23 mouse cellular contexts compared by ENCODE assay signal in the genomic region with DNA sequence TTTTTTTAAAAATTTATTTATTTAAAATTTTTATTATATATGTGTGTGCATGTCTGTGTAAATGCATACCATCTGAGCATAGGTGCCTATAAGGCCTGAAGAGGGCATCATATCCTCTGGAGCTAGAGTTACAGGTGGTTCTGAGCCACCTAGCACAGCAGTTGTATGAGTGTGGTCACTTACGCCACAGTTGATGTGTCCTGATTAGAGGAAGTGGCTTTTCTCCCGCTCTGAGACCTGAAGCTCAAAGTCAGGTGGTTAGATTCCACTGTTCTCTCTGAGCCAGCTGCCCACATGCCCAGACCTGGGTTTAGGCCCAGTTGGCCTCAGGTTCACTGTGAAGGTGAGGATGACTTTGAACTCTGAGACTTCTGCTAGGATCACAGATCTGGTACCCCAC. TPM values are rescaled to one million over a fixed set of nuclear protein-coding genes. Genes with fewer than 3 reads are reported as not detected.
DNase-seq lines count a peak whose midpoint lies in the region; ATAC-seq and TF ChIP-seq lines count a peak whose summit lies in the region.
"Had no signal": no experiment of that assay in that cellular context is flagged by ENCODE, and none has a peak within 500 bp of the region (broad histone marks: within the 10 kb centered on the region; RNA-seq: fewer than 3 reads in every experiment).

No protein-coding gene starts in this region.

- no peak overlapping the region for H3K27ac ChIP-seq in liver, postnatal 0 days (ENCODE audit: low read depth)
- H3K27ac ChIP-seq: embryonic facial prominence, embryonic 10.5 days; forebrain, embryonic 13.5 days; gastrocnemius, adult 2 months; heart, adult 2 months; hindbrain, embryonic 15.5 days had no signal

- TF ChIP-seq CTCF in liver, postnatal 0 days (IDR thresholded peaks at IDR 0.05; ENCODE audit: low read depth) = 0 out of 2 replicates have a peak, but pooled peaks have one; percentile 6

- intact Hi-C loops in left cerebral cortex, postnatal 14 days (cut with DNase I) = no loop called here

- 65% methylated on average over 2 of the region's 2 CpGs for WGBS in liver, postnatal 0 days (ENCODE audit: insufficient replicate concordance)

- no peak overlapping the region for H3K9ac ChIP-seq in liver, postnatal 0 days (replicated peaks)
- H3K9ac ChIP-seq: forebrain, embryonic 13.5 days; forebrain, postnatal 0 days; heart, embryonic 12.5 days; hindbrain, embryonic 15.5 days had no signal

- peaks cover 3% of the 10 kb centered on the region; the same call in 1 of the 2 replicates for H3K4me1 ChIP-seq in liver, postnatal 0 days (ENCODE audit: insufficient read depth)
- H3K4me1 ChIP-seq: embryonic facial prominence, embryonic 10.5 days; forebrain, embryonic 13.5 days; hindbrain, embryonic 15.5 days had no signal

- H3K9me3 ChIP-seq in liver, postnatal 0 days (ENCODE audit: low read length) = no peaks in the 10 kb centered on the region
- H3K9me3 ChIP-seq: embryonic facial prominence, embryonic 10.5 days; forebrain, embryonic 13.5 days; G1E; heart, embryonic 12.5 days; hindbrain, embryonic 15.5 days had no signal

- peak; percentile 60 for ATAC-seq in granulocyte monocyte progenitor cell, adult 5-6 weeks (replicated peaks; ENCODE audit: poor library complexity, severe bottlenecking)
- ATAC-seq in liver, postnatal 0 days = no peak
- ATAC-seq: CD4-positive, CD25-positive, alpha-beta regulatory T cell, adult 4 months; forebrain, embryonic 13.5 days; forebrain, postnatal 0 days; intestine, embryonic 16.5 days had no signal

- H3K4me3 ChIP-seq in liver, postnatal 0 days (ENCODE audit: low read depth, low read length) = no peak overlapping the region
- H3K4me3 ChIP-seq: embryonic facial prominence, embryonic 10.5 days; forebrain, embryonic 13.5 days; gastrocnemius, adult 2 months; heart, adult 2 months; heart, embryonic 12.5 days; hindbrain, embryonic 15.5 days had no signal

- no peaks in the 10 kb centered on the region for H3K27me3 ChIP-seq in liver, postnatal 0 days (ENCODE audit: insufficient read depth, low read length)
- H3K27me3 ChIP-seq: forebrain, embryonic 13.5 days; heart, embryonic 12.5 days; hindbrain, embryonic 15.5 days had no signal

- TF ChIP-seq EP300 in liver, postnatal 0 days (IDR thresholded peaks at IDR 0.05; ENCODE audit: low read depth) = no peak

- H3K4me2 ChIP-seq in liver, postnatal 0 days (ENCODE audit: low read depth, low read length) = no peak overlapping the region
- H3K4me2 ChIP-seq: forebrain, embryonic 13.5 days; heart, embryonic 12.5 days; hindbrain, embryonic 15.5 days had no signal

- H3K36me3 ChIP-seq in liver, postnatal 0 days (replicated peaks; ENCODE audit: insufficient read depth, low read length) = peaks cover 75% of the 10 kb centered on the region

- DNase-seq in cerebellum, adult 9-11 months = peak; percentile 20
- DNase-seq in cerebellum, adult 8-10 months = no peak
- peak; percentile 56 for DNase-seq in 416B (ENCODE audit: low read depth)
- DNase-seq in liver, postnatal 0 days = no peak
- no peak for DNase-seq in gastrocnemius, adult 18-20 months (ENCODE audit: low spot score)
- DNase-seq in left cerebral cortex, postnatal 14 days (ENCODE audit: low spot score in 2 of 2) = no peak
- DNase-seq: adrenal gland, postnatal 10 days; B cell, adult 2 months; cerebellum, adult 18-20 months; cerebellum, postnatal 36 days; forebrain, postnatal 0 days; gastrocnemius, adult 2 months; gastrocnemius, postnatal 36 days; heart, adult 2 months; heart, postnatal 36 days had no signal

RNA-seq across cellular contexts. Expression of gene Hectd4, which starts 44.6 kb away (rescaled TPM):
- total RNA-seq in granulocyte monocyte progenitor cell, adult 5-6 weeks (2014; fragmentation: Nextera tagmentation) = 26.2 and 28.1 TPM in 2 replicates
- 12.8 and 14.1 TPM in 2 replicates for total RNA-seq in granulocyte monocyte progenitor cell, adult 5-6 weeks (2017)
- 3.3 and 3.6 TPM in 2 replicates for polyA plus RNA-seq in liver, postnatal 0 days (2015; fragmentation: Nextera tagmentation; extraction: Ambion mirVana)
- total RNA-seq in gastrocnemius, adult 18-20 months (2021) = 10 to 100 TPM; 11.3 to 11.8 TPM
- 100 to 1,000 TPM; 223 to 227 TPM for total RNA-seq in left cerebral cortex, postnatal 14 days (2021)

Comparison
In these comparisons a context has a peak if more than half of its experiments do, and no peak if none do; other contexts are left out.
1. DNase-seq: peak in cerebellum, adult 9-11 months (single experiment) and 416B (single experiment); none in cerebellum, adult 8-10 months (single experiment), liver, postnatal 0 days (single experiment), gastrocnemius, adult 18-20 months (single experiment) and left cerebral cortex, postnatal 14 days (0 of 2).
2. RNA of gene Hectd4, which starts 44.6 kb away (total RNA-seq): 223 to 227 TPM in left cerebral cortex, postnatal 14 days; 12.8 to 28.1 TPM in granulocyte monocyte progenitor cell, adult 5-6 weeks and 11.3 to 11.8 TPM in gastrocnemius, adult 18-20 months; every median in the first group is over 4 times any median in the second.